In the genomic region with DNA sequence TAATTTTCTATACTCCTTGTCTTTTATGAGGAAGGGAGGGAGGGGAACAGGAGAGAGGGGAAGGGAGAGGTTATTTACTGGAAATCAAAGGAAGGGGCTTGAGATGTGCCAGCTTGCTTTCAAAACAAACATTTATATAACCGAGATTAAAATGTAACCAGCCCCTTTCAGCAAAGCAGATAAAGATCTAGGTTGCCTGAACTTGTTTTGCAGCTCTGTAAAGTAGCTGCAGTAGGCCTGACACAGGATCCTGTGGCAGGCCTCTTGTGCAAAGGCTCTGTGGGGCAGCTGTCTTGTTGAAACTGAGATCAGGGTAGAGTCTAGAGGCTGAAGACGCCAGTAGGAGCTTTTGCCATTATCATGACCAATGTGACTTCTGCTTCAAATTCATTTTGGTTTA, we compare ENCODE assay signal across 13 mouse cellular contexts.
"Had no signal": no experiment of that assay in that cellular context is flagged by ENCODE, and none has a peak within 500 bp of the region (broad histone marks: within the 10 kb centered on the region; RNA-seq: fewer than 3 reads in every experiment).

No protein-coding gene starts in this region.

- H3K4me1 ChIP-seq: liver, embryonic 15.5 days; midbrain, embryonic 15.5 days; neural tube, embryonic 13.5 days had no signal

- H3K27me3 ChIP-seq: hindbrain, embryonic 15.5 days; liver, embryonic 15.5 days; midbrain, embryonic 15.5 days; neural tube, embryonic 13.5 days had no signal

- H3K36me3 ChIP-seq: hindbrain, embryonic 15.5 days; liver, embryonic 15.5 days; midbrain, embryonic 10.5 days; midbrain, embryonic 15.5 days; neural tube, embryonic 13.5 days had no signal

- ATAC-seq: intestine, embryonic 16.5 days; midbrain, embryonic 15.5 days had no signal

- H3K4me3 ChIP-seq: hindbrain, embryonic 15.5 days; left cerebral cortex, adult 2 months; liver, embryonic 15.5 days; midbrain, embryonic 10.5 days; midbrain, embryonic 15.5 days; neural tube, embryonic 13.5 days had no signal

- H3K9ac ChIP-seq: hindbrain, embryonic 15.5 days; liver, embryonic 15.5 days; midbrain, embryonic 15.5 days; neural tube, embryonic 13.5 days had no signal

- H3K9me3 ChIP-seq: hindbrain, embryonic 15.5 days; liver, embryonic 15.5 days; midbrain, embryonic 10.5 days; midbrain, embryonic 15.5 days; neural tube, embryonic 13.5 days had no signal

- DNase-seq: lung, postnatal 4 days; retina, postnatal 1 day; right cerebral cortex, postnatal 4 days; spleen, adult 18-20 months; thymus, postnatal 4 days had no signal

- H3K4me2 ChIP-seq: hindbrain, embryonic 15.5 days; liver, embryonic 11.5 days; liver, embryonic 15.5 days; midbrain, embryonic 15.5 days; neural tube, embryonic 13.5 days had no signal

- H3K27ac ChIP-seq: hindbrain, embryonic 15.5 days; left cerebral cortex, adult 2 months; liver, embryonic 15.5 days; midbrain, embryonic 10.5 days; midbrain, embryonic 15.5 days; neural tube, embryonic 13.5 days had no signal
